Mouse (Mus musculus): Measurements from ENCODE around the gene Add2. TPM values are rescaled to one million over a fixed set of nuclear protein-coding genes. Genes with fewer than 3 reads are reported as not detected.
A peak's percentile ranks its signal among the peaks of the same experiment; 100 is the strongest.

Add2 gene
- total RNA-seq, 2 experiments from 2014 or later: 241 to 253 TPM

DNA sequence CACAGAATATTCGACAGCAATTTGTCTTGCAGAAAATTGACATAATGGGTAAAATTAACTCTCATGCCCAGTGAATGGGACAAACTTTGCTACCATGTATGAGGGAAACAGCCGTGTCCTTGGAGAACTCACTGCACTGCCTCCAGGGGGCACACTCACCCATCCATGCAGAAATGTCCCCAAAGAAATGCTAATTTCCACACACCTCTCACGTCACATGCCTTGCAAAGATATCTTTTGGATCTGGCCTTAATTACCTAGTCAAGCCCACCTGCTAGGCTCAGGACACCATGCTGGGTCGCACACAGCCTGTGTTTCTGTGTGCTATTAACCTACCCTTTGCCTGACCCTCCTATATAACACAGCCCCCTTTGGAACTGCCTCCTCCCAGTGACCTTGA, 100.0 kb downstream of the Add2 start:
- no peak for DNase-seq (ENCODE audit: low spot score in 2 of 2)

DNA sequence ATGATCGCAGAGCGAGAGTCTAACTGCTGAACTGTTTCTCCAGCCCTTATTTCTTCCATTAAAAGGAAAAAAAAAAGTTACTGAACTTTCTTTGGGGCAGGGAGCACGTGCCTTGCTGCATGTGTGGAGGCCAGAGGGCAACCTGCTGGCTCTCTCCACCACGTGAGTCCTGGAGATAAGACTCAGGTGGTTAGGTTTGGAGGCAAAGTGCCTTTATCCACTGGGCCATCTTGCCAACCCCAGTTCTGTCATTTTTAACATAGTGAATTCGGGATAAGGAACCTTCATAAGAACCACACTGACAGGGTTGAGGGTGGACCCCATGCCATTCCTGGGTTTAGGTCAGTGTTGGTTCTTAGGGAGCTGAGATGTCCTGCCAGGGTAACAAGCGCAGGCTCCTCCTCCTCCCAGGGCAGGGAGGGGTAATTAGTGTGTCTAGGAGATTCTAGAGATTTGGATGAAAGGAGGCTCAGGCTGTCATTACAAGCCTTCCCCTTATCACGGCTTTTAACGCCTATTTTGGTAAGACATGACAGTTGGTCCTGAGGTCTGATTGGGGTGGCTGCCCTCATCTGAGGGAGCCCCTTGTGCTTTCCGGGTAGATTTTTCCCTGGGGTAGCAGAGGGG, 101.5 kb downstream of the Add2 start:
- DNase-seq (ENCODE audit: low spot score in 2 of 2): no peak

DNA sequence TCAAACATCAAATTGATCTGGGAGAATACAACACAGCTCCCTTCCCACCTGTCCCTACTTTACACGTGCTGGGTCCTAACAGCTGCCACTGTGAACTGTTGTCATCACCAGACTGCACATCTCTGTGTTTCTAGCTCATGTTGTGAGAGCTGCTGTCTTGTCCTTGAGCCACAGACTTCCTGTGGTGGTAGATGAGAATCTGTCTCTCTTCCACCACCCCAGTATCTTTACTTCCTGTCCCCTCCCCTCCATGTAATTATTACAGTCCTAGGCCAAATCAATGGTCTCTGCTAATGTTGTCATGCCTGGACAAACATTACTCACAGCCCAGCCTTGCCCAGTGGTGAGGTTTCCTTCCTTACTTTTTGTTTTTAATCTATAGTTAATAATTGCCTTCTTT, 105.4 kb downstream of the Add2 start:
- DNase-seq (ENCODE audit: low spot score in 2 of 2): no peak

DNA sequence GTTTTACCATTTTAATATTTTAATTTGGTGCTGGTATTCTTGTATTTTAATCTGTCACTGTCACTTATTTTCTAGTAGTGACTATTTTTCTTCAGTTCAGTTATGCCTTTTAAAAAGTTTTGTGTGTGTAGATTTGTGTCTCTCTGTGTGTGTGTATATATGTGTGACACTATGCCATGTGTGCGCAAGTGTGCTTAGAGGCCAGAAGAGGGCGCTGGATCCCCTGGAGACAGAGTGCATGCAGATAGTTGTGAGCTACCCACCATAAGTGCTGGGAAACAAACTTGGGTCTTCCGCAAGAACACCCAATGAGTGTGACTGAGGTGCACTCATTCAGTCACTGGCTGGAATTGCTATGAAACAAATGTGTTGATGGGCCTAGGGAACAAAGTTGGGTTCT, 107.7 kb downstream of the Add2 start:
- DNase-seq (ENCODE audit: low spot score in 2 of 2): no peak

DNA sequence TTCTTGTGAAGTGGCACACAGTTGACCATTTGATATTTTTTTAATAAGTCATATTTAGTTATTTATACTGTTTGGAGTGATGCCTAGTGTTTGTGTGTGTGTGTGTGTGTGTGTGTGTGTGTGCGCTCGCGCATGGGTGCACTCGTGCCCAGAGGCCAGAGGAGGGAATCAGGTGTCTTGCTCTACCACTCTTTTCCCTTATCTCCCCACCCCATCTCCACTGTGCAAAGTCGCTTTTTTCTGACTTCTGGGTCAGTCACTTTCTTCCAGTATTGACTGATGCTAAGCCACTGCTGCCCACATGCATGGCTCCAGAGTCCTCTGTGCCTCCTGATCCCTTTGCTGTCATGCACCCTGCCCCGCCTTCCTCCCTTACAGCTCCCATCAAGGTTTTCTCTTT, 112.8 kb downstream of the Add2 start:
- no peak for DNase-seq (ENCODE audit: low spot score in 2 of 2)

DNA sequence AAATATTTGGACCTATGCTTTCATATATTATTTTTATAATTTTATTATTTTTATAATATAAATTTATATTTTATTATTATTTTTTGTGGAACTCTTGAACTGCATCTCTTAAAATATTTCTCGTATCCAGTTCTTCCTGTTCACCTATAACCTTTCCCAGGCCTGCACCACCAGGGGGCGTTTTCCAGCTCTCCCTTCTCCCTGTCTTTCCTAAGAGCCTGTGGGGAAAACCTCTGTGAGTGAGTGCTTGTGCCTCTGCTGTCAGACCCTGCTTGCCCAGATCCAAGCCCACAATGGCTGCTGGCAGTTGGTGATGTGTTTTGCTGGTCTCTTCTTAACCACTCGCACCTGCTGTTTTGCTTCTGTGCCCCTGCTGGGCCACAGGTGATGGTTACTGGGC, 113.3 kb downstream of the Add2 start:
- DNase-seq (ENCODE audit: low spot score in 2 of 2): peak in 1 of 2 experiments; percentile 62

DNA sequence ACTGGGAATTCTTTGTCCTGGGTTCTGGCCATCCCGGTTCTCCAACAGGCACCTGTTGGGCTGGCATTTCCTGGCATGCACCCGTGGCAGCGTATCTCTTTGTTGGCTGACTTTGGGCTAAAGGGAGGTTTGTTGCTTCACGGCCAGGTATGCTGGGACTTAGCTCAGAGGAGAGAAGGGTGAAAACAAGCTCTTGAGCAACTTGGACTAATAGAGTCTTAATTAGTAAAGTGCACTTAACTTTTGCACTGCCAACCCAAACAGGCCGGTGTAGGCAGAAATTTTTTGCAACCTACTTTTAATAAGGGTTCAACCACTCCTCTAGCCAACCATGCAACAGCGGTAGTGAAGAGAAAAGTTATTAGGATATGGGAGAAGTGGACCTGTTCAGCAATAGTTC, 116.5 kb downstream of the Add2 start:
- no peak for DNase-seq (ENCODE audit: low spot score in 2 of 2)

DNA sequence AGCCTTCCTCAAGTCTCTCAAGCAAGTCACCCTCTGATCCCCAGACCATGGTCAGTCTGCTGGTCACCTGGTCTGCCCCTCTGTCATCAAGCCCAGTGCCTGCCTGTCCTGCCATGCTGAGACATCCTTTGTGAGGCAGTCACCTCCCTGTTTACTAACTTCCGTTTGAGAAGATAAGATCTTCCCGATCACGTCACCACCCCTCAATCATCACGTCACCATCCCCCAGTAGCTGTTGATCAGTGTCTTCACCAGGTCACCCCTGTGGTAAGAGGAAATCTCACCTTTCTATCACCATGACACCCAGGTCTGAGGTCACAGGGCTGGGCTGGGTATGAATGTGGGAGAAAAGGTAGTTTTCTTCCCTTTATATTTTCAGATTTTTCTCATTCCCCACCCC, 120.0 kb downstream of the Add2 start:
- DNase-seq (ENCODE audit: low spot score in 2 of 2): no peak

DNA sequence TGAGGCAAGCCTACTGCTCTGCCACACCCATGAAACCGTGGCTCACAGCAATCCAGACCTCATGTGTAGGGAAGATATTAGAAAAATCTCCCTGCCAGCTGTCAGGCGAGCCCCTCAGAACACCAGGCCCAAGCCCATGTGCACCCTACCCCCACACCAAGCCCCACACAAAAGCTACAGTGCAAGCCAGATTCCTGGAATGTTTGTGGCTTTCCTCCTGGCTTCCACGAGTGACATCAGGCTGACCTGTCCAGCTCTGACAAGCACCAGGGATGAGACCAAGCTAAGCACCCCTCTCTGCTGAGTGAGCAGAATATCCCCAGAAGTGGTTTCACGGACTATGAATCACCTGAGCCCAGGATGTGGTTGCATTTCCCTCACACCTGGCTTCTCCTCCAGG, 120.5 kb downstream of the Add2 start:
- DNase-seq (ENCODE audit: low spot score in 2 of 2): no peak

DNA sequence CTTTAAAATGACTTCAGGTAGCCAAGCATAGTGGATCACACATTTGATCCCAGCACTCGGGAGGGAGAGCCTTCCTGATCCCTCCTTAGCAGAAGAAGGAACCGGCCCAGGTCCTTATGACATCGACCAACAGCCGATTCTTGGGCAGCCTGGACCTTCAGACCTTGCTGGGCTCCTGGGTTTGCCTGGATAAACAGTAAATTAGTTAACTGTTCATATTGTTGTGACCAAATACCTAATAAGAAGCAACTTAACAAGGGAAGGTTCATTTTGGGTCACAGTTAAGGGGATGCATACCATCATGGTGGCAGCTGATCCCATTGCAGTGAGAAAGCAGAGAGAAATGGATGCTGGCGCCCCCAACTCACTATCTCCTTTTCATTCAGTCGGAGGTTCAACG, 124.2 kb downstream of the Add2 start:
- no peak for DNase-seq (ENCODE audit: low spot score in 2 of 2)

DNA sequence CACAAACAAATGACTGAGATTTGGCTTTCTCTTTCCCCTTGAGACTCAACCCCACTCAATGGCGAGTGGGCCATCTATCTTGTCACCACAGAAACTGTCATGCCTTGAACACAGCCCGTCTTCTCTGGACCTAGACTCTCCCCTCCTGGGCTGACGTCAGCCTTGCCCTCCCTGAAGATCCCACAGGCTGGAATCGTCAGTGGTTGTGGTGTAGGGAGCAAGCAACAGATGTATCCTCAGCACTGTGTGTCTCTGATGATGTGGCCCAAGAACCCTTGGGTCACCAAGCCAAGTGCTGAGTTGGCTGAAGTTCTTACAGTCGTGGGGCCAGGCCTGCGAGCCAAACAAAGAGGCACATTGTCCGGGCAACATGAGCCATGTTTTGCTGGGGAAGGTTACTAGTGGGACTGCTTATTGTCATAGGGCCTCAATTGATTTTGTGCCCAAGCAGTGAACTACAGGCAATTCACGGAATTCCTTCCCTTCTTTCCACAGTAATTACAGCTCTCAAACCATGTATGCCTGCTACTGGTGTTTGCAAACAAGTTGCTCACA, 125.0 kb downstream of the Add2 start:
- DNase-seq (ENCODE audit: low spot score in 2 of 2): no peak

DNA sequence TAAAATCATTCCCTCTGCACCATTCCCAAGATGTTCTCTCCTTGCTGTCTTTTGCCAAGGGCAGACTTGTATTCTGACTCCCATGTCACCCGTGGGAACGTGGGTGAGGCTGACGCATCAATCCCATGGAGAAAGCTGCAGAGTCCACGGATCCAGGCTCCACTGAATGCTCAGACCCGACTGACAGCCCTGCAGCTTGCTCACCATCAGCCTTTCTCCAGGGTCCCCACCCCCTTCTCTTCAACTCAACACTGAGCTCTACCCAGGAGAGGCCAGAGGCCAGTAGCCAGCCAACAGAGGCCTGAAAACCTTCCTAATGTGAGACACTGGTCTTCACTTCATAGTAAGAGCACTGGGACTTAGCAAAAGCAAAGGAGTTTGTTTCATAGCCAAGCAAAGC, 125.5 kb downstream of the Add2 start:
- no peak for DNase-seq (ENCODE audit: low spot score in 2 of 2)

DNA sequence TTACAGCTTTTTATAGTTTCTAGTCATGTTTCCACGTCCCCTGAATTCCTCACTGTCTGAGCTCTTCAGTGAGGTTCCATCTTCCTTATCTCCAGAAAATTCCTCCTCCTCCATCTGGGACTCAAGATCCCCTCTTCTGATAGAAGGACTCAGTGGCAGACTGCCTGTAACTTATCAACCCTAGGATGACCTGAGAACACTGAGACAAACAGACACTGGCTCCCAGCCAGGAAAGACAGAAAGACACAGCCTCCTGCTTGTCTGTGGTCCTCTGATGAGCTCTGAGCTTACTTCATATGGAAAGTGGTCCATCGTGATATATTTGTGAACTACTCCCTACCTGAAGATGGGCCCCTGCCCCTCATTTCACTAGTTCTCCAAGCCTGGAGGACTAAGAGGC, 126.0 kb downstream of the Add2 start:
- no peak for DNase-seq (ENCODE audit: low spot score in 2 of 2)

DNA sequence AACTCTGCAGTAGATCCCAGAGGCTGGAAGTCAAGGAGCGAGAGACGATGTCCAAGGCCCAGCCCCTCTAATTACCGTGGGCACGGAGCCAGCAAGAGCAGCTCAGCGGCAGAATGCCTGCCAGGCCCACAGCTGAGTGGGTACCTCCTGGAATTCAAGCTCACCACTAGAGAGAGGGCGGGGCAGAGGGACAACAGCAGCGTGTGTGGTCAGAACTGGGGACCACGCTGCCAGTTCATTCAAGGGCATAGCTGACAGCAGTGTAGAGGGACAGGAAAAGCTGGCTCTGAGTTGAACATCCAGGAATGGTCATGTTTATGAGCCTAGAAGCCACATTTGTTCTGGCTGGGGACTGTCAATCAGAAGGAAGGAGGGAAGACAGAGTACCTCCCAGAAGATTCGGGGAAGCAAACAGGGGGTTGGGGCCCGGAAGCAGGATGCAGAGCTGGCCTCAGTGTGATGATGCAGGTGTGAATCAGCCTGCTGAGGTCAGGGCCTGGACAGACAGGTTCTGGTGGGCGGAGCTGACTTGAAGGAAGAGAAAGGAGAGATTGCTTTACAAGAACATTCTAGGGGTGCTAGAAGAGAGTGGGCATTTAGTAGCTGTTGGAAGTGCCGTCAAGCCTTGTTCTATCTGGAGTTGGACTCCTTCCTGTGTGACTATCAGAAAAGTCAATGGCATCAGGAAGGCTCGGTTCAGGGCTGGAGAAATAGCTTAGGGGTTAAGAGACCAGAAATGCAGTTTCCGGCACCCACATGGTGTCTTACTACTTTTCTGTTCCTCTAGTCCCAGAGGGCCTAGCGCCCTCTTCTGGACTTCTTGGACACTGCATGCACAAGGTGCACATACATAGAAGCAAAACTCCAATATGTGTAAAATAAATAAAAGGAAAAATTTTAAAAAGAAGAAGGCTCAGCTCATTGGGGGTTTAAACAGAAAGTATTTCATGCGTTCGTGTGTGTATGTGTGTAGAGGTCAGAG, 129.1 kb downstream of the Add2 start:
- no peak for DNase-seq (ENCODE audit: low spot score in 2 of 2)

DNA sequence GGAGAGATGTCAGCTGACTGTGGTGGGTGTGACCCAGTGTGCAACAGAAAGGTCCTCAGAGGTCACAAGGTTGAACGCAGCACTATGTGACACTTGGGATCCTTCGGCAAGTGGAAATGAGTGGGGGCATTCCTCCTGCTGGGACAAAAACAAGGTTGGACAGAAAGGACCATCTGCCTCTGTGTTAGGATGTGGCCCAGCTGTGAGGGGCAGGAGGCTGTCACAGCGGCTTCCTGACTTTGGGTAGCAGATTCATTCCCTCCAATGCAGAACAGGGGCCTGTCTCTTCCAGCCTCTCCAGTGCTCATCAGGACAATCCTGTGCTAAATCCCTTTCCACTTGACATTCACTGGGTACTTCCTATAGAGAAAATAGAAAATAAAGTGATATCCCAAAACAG, 132.4 kb downstream of the Add2 start:
- DNase-seq (ENCODE audit: low spot score in 2 of 2): no peak

DNA sequence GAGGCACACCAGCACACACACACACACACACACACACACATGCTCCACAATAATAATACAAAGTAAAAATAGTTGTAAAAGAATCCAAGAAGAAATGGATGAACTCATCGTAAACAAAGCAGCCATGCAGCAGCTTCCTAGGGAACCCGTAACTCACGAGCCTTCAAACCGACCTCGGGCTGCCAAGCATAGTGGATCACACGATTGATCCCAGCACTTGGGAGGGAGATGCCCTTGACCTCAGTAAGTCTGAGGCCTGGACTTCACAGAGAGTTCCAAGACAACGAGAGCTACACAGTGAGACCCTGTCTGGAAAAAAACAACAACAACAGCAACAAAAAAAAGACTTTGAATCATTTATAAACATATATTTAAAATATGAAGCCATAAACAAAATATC, 133.1 kb downstream of the Add2 start:
- no peak for DNase-seq (ENCODE audit: low spot score in 2 of 2)

DNA sequence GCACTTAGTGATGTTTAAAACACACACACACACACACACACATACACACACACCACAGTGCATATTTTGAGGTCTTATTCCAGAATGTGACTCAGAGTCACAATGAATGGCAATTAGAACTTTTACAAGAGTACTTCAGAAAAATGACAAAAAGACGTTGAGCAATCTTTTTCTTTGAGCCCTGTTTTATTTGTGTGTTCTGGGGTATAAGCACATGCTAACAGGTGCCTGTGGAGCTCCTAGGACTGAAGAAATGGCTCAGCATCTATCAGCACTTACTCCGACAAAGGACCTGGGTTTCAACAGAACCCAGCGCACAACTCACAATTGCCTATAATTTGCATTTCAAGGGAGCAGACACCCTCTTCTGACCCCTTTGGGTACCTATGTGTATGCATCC, 135.5 kb downstream of the Add2 start:
- DNase-seq (ENCODE audit: low spot score in 2 of 2): no peak

DNA sequence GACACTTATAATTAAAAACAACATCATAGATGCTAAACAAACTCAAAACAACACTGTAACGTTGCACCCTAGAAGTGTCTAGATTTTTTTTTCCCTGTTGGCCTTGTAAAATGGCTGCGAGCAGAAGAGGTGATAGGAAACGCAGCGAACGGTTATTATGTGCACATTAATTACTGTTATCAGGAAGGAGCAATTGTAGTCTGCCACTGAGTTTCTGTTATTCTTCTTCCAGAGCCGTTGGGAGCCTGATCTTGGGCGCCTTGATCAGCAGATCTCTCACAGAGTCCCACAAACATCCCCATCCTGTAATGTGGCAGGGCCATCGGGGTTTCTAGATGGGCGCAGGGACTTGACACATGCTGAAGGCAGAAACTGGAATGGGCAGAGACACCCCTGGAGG, 137.9 kb downstream of the Add2 start:
- no peak for DNase-seq (ENCODE audit: low spot score in 2 of 2)

DNA sequence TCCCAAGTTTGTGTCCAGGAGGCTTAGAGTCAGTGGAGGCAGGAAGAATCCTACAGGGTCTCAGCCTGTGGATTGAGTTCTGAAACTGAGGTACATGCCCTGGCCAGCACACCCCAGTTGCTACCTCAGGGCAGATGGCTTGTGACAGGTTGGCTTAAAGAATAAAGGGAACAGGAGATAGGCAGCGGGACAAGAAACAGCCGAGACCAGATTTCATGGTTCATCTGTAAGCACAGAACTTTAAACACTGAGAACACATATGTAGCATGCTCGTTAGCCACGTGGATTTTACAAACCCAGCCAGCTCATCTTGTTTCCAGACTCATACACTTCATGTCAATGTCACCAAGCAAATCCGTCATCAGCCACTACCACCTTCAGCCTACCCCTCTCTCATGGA, 139.4 kb downstream of the Add2 start:
- no peak for DNase-seq (ENCODE audit: low spot score in 2 of 2)

DNA sequence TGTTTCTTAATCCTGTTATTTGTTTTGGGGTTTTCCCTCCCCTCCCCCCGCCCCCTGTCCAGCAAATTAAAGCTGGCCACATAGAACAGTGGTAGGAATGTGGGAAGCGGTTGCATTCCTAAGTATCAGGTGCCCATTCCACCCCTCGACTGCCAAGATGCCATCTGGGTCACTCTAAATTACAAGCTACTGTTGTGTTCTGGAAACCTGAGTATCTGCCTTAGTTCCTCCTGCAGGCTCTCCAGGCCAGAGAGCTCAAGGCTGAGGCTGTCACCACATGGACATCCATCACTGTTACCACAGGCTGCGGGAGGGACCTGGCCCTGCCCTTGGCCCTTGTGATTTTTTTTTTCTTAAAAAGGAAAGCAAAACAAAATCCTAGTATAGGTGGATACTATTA, 140.7 kb downstream of the Add2 start:
- no peak for DNase-seq (ENCODE audit: low spot score in 2 of 2)
